Comparison of ENCODE assay signal across 17 mouse cellular contexts in genomic region chr13:58598578-58598977, GRCm38 (mm10).
DNase-seq lines count a peak whose midpoint lies in the region.
"Had no signal": no experiment of that assay in that cellular context is flagged by ENCODE, and none has a peak within 500 bp of the region (broad histone marks: within the 10 kb centered on the region; RNA-seq: fewer than 3 reads in every experiment).

No protein-coding gene starts in this region.

- DNase-seq in lung, postnatal 36 days, result peak; percentile 3
- DNase-seq in lung, postnatal 4 days, result no peak
- DNase-seq in ZHBTc4 (ENCODE audit: low read depth, low spot score), result peak; percentile 71
- DNase-seq in mesoderm, embryonic 11.5 days (ENCODE audit: low read depth, low spot score), result peak; percentile 37
- peak; percentile 21 for DNase-seq in yolk sac, embryonic 10.5 days (ENCODE audit: low spot score)
- no peak for DNase-seq in right cerebral cortex, adult 2 months (ENCODE audit: low spot score in 2 of 2)
- DNase-seq in c-Kit-positive CD71-positive TER-119-positive erythroid progenitor cells, embryonic 14.5 days (ENCODE audit: low spot score), result no peak
- no peak for DNase-seq in kidney, postnatal 14 days
- DNase-seq: cerebellum, adult 8-10 months; gastrocnemius, adult 2 months; heart, postnatal 4 days; left cerebral cortex, postnatal 4 days; liver; lung, adult 18-20 months; right cerebral cortex, adult 18-20 months; spleen, adult 18-20 months; thymus, adult 2 months had no signal

Comparison
In these comparisons a context has a peak if more than half of its experiments do, and no peak if none do; other contexts are left out.
1. DNase-seq: peak in lung, postnatal 36 days (single experiment), ZHBTc4 (single experiment), mesoderm, embryonic 11.5 days (single experiment) and yolk sac, embryonic 10.5 days (single experiment); none in lung, postnatal 4 days (0 of 2), right cerebral cortex, adult 2 months (0 of 2), c-Kit-positive CD71-positive TER-119-positive erythroid progenitor cells, embryonic 14.5 days (single experiment) and kidney, postnatal 14 days (single experiment).